Mouse (Mus musculus) liver (tissue): ENCODE data around the gene Med24.
"Not testable (repeated sequence)": the region's sequence is repeated elsewhere in the genome, so short reads cannot be mapped to it uniquely, and the experiment has no call there.

Source experiments
- DNase-seq: peaks from one replicate; pipeline ENCODE4 v3.0.0-alpha.2; 2020; ENCODE audit warnings: mixed read lengths

The Med24 gene

DNA sequence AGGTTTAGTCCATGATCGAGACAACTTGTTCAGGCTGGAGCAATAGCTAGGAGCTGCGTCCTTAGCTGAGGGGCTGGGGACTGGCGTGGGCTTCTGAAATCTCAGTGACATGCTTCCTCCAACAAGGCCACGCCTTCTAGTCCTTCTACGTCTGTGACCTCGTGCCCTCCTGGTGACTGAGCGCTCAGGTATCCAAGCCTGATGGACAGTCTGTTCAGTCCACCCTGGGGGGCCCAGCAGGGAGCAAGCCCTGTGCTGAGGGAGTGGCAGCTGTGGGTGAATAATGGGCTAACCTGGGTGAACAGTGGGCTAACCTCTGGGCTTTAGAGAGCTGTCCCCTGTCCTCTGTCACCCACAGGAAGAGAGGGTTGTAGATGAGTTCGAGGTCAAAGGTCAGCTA, 41.2 kb downstream of the Med24 start:
- no peak for DNase-seq

DNA sequence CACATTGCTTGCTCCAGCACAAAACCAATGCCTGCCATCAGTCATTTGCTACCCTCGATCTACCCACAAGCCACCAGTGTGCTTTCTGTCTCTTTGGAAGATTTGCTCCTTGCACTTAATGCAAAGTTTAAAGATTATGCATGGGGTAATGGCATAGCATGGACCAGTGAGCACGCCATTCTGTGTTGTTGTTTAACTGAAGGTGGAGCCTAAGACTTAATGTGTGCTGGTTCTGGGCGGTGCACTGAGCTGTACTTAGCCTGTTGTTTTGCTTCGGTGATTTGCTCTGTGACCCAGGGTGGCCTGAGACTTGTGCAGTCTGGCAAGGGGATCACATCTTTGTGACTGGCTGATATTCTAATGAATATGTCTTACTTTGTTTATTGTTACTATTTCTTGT, 42.3 kb downstream of the Med24 start:
- no peak for DNase-seq

DNA sequence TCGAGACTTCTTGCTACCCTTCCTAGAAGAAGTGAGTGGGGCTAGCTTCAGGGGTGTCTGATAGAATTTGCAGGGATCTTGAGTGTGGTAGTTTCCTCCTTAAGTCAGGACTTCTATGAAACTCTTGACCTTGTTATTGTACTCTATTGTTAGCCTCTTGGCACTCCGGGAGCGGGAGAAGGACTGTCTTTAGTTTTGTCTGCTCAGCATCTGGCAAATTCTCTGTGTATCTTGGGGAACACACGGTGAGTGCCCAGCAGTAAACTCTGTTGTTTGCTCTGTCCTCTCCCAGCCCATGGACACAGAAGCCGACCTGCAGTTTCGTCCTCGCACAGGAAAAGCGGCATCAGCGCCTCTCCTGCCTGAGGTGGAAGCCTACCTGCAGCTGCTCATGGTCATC, 43.6 kb downstream of the Med24 start:
- no peak for DNase-seq

DNA sequence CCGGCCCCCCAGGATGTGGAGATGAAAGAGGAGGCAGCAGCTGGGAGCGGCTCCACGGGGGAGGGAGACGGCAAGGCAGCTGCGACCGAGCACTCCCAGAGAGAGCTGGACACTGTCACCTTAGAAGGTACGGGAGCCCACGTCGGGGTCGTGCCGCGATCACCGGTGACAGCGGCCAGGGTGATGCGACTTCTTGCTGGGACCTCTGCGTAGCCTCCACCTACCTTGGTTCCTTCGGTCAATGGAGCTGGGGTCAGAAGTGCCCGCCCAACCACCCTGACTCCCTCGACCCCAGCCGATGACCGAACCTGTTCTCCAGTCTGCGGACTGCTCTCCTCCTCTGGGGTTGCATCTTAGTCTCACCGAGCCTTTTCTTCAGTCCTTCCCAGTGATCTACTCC, 46.4 kb downstream of the Med24 start:
- no peak for DNase-seq

DNA sequence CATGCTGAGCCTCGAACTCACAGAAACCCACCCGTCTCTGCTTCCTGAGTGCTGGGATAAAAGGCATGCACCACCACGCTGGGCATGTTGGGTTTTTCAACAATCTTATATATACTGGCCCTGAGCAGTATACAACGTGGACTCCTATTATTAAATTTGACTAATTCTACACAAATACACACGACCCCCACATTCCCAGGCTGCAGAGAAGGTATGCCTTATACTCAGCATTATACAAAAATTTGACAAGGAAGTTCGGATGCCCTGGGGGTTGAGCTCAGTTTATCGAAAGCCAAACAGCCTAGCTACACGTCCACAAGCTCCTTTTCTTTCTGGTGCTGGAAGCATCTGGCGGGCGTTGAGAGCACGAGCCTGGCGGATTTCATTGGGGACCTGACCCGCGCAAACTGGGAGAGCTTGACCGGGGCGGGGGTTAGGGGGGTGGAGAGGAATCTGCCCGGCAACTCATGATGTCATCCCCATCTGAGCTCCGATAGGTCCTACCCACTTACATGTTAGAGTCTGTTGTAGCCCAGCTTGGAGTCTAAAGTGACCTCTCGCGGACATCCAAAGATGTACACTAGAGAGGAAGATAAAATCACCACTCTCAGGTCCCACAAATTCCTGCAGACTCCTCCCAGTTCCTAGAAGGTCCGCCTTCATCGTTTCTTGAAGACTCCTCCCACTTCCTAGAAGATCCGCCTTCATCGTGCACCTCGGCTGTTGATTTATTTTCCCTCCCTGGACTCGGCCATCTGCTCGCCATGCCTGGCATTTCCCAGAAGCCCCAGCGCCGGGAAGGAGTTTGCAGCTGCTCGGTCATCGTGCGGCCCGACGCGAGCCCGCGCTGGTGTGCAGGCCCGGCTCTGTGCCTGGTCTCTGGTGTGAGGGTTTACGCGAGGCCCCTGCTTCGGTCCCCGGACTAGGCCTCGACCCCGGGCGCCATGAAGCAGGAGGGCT, 47.2 kb downstream of the Med24 start, which contains the start of gene Psmd3:
Gene Psmd3 (plus strand): TSS at position 769 of the 960 bp plus-strand sequence.
- peak; percentile 96 for DNase-seq

DNA sequence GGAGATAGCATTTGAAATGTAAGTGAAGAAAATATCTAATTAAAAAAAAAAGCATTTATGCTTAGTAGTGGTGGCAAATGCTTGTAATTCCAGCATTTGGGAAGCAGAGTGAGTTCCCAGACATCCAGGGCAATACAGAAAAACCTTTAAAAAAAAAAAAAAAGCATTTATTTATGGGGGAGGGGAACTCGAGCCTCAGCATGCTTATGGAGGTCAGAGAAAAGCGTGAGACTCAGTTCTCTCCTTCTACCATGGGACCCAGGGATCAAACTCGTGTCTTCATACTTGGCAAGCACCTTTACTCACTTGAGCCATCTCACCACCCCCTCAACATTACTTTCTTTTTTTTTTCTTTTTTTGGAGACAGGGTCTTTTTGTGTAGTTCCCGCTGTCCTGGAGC, 48.0 kb downstream of the Med24 start:
- no peak for DNase-seq

DNA sequence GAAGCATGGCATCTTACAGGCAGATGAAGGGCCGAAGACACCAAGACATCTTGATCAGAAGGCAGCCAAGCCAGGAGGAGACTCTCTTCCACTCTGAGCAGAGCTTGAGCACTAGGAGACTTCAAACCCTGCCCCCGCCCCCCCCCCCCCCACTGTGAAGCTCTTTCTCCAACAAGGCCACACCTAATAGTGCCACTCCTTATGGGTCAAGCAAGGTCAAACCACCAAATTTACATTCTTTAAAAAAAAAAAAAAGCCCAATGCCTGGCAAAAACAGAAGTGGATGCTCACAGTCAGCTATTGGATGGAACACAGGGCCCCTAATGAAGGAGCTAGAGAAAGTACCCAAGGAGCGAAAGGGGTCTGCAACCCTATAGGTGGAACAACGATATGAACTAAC, 48.6 kb downstream of the Med24 start:
- not testable (repeated sequence) for DNase-seq

DNA sequence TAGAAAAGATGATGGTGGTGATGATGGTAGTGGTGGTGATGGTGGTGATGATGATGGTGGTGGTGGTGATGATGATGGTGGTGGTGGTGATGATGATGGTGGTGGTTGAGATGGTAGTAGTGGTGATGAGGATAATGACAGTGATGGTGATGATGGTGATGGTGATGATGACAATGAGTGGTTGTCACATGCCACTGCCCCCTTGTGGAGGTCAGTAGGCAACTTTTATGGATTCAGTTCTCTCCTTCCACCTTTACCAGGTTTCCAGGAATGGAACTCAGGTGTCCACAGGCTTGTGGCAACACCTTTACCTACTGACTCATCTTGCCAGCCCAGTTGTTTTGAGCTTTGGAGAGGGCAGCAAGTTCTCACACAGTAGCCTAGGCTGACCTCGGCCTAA, 49.2 kb downstream of the Med24 start:
- DNase-seq, result no peak

DNA sequence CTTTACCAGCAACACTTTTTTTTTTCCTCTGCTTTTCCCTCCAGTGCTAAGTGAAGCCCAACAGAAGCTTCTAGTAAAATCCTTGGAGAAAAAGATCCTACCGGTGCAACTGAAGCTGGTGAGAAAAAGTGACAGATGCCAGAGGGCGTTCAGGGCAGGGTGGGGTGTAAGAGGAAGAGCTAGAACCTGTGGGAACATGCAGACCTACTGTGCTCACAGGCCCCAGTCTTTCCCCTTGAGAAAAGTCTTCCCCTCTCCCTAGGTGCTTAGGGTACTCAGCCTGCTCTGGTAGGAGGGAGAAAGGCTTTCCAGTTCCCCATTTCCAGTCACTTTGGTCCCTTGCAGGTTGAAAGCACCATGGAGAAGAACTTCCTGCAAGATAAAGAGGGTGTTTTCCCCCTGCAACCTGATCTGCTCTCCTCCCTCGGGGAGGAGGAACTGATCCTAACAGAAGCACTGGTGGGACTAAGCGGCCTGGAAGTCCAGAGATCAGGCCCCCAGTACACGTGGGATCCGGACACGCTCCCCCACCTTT, 53.3 kb downstream of the Med24 start:
- no peak for DNase-seq

DNA sequence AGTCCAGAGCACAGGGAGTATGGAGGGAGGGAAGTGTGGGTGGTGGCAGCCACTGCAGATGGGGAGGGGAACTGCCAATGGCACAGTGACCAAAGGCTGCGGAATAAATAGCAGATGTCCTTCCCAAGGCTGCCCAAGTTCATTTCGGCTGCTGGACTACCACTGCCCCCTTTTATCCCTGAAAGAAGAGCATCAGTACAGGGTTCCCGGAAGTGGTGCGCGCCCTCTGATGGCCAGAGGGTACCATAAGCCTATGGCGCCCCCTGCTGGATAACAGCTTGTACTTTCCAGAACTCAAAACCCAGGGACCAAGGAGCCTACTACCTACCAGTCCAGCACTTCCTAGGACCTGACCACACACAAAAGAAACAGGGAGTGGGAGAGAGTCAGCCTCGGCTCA, 56.1 kb downstream of the Med24 start:
- peak; percentile 70 for DNase-seq

DNA sequence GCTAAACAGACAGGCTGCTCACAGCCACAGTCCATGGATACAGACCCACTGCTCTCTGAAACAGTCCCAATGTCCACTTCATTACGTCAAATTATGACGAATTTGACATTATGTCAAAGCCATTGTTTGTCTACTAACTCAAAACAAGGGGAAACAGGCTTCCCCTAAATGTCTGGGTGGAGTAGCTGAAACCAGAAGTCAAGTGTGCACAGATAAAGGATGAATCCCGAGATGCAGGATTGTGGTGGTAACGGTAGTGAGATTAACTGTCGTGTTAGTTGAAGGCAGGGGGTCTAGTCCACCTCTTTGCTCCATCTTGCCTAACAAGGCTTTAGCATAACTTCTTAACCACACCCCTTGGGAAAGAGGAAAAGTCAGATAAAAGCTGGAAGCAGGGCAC, 56.8 kb downstream of the Med24 start:
- no peak for DNase-seq

DNA sequence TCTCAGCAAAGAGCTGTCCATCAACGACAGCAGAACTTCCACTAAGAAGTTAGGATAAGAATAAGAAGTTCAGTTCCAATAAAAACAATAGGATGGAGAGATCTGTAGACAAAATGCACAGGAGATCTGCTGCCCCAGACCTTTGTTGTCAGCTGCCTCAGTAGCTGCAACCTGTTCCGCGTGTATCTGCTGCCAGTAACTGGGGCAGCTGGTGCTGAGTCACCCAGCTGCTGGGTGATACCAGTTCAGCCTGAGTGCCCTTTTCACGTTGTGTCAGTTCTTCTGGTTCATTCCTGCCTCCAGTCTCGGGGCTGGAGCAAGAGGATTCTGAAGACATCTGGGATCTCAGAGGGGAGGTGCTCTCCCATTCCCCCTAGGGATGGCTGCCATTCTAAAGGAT, 57.4 kb downstream of the Med24 start:
- DNase-seq, result peak; percentile 52

DNA sequence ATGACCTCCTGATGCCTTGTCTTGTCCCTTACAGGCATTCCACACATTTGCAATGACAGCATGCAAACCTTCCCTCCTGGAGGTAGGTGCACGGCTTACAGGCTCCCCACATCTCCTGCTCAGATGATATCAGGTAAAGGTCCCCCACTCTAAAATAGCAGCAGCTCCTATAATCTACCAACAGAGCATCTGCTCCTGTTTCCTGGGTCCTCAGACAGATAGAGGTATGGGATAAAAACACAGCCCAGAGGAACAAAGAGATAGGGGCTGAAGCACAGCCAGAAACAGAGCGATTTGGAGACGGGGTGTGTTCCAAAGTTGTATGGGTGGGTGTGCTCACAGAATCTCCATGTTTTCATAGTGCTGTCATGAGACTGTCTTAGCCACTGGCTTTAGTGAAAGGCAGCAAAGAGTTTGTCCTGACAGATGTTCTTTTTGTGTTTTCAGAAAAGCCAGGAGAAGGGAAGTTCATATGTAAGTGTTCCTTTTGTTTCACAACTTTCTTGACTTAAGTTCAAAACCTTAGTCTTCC, 57.9 kb downstream of the Med24 start:
- DNase-seq, result no peak

DNA sequence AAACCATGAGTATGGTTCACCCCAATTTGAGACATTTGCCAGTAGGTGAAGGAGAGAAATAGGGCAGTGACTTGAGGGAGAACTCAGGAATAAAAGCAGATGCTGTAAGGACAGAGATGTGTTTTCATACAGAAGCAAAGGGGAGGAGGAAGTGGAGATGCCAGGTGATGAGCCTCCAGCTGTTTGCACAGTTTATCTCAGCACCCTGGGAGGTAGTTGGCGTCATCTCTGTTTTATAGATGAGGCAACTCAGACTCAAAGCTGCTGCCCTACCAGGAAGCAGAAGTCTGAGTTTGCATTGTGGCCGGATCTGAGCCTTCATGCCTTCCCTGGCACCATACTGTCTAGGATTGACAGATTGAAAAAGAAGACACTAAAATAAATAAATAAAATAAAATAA, 60.3 kb downstream of the Med24 start:
- no peak for DNase-seq

DNA sequence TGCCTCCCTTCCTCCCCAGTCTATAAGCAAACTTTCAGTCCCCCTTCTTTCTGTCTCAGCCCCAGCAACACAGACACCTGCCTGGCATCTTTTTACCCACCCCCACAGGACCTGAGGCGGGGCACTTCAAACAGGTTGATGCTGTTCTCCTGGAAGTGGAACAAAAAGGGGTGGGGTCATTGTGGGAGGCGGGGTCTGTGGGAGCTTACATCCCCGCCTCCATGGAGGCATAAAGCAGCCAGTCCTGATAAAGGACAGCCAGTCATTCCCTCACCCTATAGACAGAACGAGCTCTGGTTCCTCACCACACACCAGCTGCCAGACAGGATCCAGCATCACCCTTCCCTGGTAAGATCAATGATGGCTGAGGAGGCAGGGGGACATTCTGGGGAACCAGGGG, 65.1 kb downstream of the Med24 start, which contains the start of gene Gsdma:
Gene Gsdma (plus strand): TSS at position 261 of the 400 bp plus-strand sequence.
- no peak for DNase-seq

DNA sequence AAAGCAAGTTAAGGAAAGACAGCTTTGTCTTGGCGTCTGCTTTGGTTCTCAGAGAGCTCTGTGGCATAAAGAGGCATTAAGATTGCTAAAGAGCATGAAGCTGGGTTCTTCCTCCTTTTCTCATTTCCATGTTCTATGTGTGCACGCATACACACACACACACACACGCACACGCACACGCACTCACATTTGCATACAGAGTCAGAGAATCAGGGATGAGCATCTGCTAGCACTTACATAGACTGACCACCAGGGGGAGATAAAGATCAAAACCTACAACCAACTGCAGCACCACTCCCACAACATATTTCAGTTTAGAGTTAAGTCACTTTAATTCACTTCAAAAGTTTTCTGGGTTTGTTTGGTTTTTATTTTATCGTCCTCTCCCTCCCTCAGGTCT, 68.7 kb downstream of the Med24 start:
- DNase-seq, result no peak

DNA sequence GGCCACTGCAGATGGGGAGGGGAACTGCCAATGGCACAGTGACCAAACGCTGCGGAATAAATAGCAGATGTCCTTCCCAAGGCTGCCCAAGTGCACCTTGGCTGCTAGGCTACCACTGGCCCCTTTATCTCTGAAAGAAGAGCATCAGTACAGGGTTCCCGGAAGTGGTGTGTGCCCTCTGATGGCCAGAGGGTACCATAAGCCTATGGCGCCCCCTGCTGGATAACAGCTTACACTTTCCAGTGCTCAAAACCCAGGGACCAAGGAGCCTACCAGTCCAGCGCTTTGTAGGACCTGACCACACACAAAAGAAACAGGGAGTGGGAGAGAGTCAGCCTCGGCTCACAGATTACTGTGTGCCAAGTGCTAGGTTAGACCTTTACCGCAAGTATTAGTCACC, 74.2 kb downstream of the Med24 start:
- peak; percentile 69 for DNase-seq
